Mouse (Mus musculus) brain, embryonic 14.5 days (tissue): ENCODE results near the gene Hoxd8. TPM values are rescaled to one million over a fixed set of nuclear protein-coding genes. Genes with fewer than 3 reads are reported as not detected.

Experiments
- DNase-seq: peaks from one replicate; pipeline ENCODE4 v3.0.0-alpha.2; 2011; ENCODE audit warnings: low read depth
- CTCF ChIP-seq: fragments of 200-500 bp; IDR thresholded peaks from 2 replicates; pipeline ENCODE4 v1.5.1; 2012; ENCODE audit warnings: inconsistent platforms, mild to moderate bottlenecking, moderate library complexity, borderline replicate concordance; ENCODE audit not compliant: insufficient read depth, insufficient read length; ENCODE audit errors: extremely low read depth
- POLR2A ChIP-seq: fragments of 200-500 bp; IDR thresholded peaks from 2 replicates; pipeline ENCODE4 v1.6.1; 2012; ENCODE audit warnings: mild to moderate bottlenecking, inconsistent platforms, borderline replicate concordance; ENCODE audit not compliant: poor library complexity, insufficient read depth, insufficient read length, severe bottlenecking; ENCODE audit errors: extremely low read depth
- polyA plus RNA-seq: library from polyadenylated mRNA; depleted of rRNA; stranded (reverse); fragments of >200 nt; gene quantifications from 2 replicates; pipeline ENCODE4 v1.2.3, GENCODE M21; 2012; rRNA removed

The Hoxd8 gene
- 0.73 and 1.6 TPM in 2 replicates for polyA plus RNA-seq

DNA sequence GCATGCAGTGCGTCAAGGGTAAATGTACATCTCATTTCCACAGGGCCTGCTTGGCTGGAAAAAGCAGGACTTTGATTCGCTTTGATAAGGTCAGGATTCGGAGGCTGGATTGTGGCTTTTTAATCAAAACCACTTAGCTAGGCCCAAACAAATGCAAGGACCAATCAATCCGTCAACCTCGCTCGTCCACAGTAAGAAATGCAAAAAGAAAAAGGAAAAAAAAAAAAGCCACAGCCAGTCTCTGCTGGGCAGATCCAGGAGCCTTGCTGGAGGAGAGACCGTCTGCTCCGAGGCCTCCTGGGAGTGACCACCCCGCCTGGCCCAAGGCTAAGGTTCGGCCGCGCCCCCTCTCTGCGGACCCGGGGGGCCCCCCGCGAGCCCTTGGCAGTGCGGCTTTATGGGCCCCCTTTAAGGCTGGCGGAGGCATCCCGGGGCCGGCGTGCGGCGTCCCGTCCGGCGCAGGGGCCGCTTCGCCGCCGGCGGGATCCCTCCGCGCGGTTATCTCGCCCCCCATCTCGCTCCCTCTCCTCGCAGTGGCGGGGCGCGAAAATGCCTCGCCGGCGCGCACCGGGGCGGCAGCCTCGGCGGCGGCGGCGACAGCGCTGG lies at the start of gene Hoxd8:
Hoxd8 (plus strand) TSS at position 223 of the 606 bp plus-strand sequence.
- DNase-seq, result no peak
- TF ChIP-seq POLR2A, result no peak
- TF ChIP-seq CTCF, result no peak

DNA sequence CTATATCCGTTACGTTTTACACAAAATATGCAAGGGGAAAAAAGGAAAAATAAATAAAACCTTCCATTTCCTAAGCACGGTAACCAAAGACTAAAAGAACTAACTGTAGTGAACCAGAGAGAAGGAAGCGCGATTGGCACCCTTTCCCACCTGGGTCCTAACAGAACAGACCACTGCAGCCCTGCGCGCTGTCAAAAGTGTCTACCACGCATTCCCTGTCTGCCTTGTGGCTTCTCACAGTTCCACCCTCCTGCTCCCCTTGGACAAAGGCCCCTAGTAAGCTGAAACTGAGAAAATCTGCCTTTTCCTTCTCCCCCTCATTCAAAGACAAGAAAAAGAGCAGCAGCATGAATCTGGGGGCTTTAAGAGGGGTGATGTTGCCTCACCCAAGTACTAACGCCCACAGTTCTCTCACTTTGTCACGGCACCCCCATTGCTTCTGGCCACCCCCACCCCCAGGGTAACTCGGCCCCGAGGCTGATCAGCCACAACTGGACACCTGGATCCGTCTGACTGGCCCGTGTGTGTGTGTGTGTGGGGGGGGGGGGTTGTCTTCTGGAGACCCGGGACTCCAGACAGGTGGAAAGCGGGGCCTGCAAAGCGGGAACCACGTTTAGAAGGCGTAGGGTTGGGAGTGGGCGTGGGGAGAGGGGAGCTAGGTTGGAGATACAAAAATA lies 49.5 kb upstream of the Hoxd8 start:
- peak; percentile 19 for DNase-seq
- no peak for TF ChIP-seq POLR2A
- TF ChIP-seq CTCF, result no peak

DNA sequence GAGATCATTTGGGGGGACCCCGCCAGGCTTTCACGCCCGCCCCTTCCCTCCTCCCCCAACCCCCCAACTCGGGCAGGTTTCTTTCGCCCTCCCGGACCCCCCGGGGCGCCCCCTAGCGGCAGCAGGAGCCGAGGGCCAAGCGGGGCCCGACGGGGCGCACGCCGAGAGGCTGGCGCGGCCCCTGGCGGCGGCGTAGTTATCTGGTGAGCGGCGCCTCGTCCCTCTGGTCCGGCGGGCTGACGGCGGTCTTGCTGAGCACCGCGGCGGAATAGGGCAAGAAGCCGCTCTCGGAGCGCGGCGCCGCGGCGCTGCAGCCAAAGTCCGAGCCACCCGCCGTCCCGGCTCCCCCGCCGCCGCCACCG lies 49.0 kb upstream of the Hoxd8 start:
- peak; percentile 20 for DNase-seq
- TF ChIP-seq POLR2A (no peak), CTCF (peak; percentile 25; the same call in 1 of the 2 replicates)

DNA sequence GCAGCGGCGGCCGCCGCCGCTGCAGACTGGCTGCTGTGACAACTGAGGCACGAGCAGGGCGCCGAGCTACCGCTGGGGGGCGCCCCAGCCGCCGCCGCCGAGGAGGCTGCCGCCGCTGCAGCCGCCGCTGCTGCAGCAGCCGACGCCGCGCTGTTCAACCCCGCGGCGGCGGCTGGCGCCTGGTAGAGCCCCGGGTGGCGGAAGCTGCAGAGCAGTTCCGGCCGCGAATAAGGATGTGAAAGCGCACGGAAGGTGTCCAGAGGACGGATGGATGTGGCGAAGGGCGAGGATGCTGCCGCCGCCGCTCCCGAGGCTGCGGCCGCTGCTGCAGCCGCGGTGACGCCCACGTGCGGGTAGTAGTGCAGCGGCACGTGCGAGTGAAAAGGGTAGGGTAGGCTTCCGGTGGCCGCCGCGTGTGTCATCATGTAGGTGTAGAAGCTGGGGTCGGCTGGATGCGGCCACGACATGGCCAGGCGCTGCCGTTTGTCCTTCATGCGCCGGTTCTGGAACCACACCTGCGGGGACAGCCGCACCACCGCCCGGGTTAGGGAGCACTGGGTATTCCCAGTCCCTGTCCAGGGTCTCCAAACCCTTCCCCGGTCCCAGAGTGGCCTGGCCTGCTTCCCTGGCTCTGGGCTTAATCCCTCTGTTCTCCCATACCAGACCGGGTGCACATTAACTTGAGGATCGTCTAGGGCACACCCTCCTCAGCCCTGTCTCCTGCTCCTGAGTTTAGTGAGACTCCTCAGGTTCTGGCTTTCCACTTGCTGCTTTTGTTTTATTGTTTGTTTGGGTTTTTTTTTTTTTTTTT lies 48.4 kb upstream of the Hoxd8 start:
- DNase-seq, result peak; percentile 47

DNA sequence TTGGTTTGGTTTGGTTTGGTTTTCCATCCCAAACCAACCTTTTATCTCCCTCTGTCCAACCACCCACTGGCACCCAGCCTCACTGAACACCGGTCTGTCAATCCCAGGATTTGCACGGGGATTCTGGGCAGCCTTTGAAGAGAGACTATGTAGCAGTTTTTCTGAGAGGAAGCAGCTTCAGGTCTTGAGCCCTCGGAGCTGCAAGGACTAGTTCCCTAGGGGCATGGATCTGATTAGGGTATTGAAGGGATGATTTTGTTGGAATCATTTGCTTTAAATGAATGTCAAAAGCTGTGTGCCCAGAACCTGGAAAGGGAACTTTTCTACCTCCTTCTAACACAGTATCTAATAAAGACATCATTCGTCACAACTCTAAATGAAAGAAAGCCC lies 47.8 kb upstream of the Hoxd8 start:
- TF ChIP-seq POLR2A (no peak), CTCF (no peak)
- peak; percentile 56 for DNase-seq

More for the DNA sequence above, 48.4 kb upstream of the Hoxd8 start:
- TF ChIP-seq POLR2A (no peak), CTCF (peak; percentile 23; the same call in 1 of the 2 replicates)

DNA sequence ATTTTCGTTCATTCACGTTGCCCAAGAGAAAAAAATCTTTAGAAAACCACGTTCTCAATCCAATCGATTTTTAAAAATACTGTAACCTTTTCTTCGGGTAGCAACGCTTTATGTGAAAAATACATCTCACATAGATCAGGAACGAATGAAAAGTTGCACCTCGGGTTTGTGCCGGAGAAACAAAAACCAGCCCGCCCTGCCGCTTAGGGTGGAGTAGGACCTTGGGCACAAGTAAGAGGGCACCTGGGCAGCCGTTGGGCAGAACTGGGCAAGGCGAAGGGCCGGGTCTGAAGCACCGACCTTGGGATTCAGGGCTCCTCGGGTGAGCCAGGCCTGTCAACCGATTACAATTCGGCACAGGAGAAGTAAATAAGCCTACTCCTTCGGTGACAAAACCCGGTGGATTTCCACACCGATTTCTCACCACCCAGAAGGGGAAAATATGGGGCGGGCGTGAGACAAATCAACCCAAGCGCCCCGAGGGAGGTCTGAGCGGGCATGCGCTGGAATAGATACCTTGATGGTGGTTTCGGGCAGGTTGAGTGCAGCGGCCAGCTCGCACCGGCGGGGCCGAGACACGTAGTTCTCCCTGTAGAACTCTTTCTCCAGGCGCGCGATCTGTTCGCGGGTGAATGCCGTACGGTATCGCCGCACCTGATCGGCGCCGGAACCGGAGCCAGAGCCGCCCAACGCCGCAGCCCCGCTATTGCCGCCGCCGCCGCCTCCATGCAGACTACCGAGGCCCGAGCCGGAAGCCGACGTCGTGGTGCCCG lies 47.0 kb upstream of the Hoxd8 start:
- no peak for TF ChIP-seq POLR2A
- TF ChIP-seq CTCF, result no peak
- DNase-seq, result peak; percentile 56

DNA sequence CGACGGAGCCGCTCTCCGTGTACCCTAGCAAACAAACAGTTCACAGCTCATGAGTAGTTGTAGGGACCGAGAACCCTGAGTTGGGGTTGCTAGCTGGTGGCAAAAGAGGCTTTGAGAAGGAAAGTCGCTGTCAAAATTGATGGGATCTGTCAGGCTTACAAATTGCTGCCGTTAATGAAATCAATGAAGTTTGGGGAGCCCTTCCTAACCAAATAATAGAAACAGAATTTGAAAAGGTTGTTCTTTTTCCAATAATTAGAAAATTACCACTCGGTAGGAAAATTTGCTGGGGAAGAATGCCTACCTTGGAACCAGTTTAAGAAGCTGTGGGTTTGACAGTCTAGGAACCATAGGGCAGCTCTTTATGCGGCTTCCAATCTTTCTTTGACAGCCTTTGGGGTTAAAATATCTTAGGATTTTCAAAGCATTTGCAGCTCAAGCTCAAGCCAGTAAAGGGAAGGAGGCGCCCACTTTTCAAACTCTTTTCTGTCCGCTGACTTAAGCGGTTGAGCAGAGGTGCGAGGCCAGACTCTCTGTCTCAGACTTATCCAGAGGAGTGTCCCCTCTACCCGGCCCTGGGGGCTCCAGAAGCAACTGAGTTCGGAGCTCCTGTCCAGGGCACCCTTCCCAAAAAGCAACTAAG lies 46.3 kb upstream of the Hoxd8 start:
- peak; percentile 61 for DNase-seq
- no peak for TF ChIP-seq CTCF
- no peak for TF ChIP-seq POLR2A

DNA sequence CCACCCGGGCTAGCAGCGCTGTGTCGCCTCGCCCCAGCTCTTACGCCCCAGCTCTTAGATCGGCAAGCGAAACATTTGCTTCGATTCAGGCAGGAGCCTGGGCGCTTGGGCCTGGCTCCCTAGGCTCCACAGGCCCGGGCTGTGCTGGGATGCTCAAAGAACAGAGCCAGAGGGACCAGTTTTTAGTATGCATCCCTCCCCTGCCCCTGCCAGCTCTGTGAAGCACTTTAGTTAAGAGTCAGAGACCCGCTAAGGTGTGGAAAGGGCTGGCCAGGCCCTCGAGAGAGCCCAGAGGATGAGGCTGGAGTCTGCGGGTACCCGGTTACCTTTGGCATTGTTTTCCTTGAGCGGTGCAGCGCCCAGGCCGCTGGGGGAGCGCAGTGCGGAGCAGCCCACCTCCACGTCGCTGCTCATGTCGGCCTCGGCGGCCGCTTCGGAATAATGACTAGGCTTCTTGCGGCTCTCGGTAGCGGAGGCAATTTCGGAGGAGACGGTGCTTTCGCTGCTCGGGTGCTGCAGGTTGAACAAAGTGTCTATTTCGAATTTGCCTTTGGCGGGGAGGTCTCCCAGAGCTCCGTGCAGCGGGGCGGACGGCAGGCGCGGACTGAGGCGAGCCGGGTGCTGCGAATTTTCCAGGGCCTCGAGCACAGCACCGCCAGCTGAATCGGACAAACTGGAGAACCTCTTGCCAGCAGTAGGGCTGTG lies 45.6 kb upstream of the Hoxd8 start:
- TF ChIP-seq CTCF, result no peak
- TF ChIP-seq POLR2A, result no peak
- DNase-seq, result peak; percentile 68

DNA sequence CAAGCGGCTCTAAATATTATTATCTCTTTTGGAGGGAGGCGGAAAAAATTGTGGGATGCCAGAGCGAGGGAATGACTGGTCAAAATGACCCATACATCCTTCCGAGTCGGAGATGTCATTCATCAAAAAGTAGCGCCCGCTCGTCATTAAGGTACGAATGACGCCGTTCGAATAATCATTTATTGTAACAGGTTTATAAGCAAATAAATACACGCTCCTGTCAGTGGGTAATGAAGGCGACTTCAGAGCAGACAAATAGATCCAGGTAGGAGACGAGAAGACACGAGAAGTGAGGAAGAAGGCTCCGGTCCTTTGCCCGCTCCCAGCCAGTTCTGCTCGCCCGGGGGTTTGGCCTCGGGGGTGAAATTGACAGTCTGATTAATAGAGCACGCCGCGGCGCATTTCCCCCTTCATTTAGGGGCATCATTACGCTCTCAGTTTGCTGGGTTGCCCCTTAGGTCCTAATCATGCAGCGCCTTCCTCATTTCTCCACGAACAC lies 44.9 kb upstream of the Hoxd8 start, which contains the start of gene Evx2:
Evx2 (minus strand) TSS at position 51 of the 499 bp plus-strand sequence.
- DNase-seq, result peak; percentile 47
- TF ChIP-seq POLR2A (no peak), CTCF (no peak)

DNA sequence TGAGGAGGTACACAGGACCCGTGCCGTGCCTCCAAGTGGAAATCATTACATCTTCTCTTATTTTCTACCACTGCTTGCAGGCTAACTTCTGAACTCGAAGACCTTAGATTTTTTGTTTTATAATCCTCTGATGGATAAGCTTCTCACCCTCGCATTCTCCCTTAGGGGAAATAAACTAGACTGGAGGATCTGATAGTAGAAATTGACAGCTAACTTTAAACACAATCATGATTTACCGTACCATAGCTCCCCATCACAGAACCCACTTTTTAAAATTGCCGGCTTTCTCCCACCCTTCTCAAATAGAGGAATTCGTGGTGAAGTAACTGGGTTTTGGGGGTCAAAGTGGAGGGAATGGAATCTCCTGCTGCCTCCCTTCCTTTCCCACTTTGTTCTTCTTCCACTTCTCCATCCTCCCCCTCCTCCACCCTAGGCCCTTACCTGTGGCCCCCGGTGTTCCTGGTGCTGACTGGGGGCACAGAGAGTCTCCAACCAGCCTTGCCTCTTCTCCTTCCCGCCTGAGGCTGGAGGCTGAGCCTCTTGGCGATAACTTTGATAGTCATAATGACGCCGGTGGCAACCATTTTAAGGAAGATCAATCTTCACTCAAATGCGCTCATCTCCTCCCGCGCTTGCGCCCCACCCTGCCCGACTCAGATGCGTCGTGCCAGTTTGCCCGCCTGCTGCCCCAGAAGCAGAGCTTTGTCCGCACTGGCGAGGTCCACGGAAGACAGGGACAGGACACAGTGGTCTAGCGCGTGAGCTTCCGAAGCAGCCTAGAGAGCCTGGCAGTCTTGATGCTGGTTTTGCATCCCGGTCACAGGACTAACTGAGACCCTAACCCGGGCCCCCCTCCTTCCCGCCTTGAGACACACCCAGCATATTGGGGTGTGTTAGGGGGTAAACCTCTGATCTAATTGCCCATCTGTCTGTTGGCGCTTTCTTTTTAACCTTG lies 43.7 kb upstream of the Hoxd8 start:
- TF ChIP-seq POLR2A, result no peak
- TF ChIP-seq CTCF, result no peak
- DNase-seq, result peak; percentile 25
